Mouse (Mus musculus) cortical plate, adult 2 months (tissue): ENCODE measurements around the gene Lrrc43.

Experiments
- CTCF ChIP-seq: fragments of 200-500 bp; IDR thresholded peaks from 2 replicates; pipeline ENCODE4 v1.5.1; 2011; ENCODE audit warnings: mild to moderate bottlenecking, control low read depth, low read length; ENCODE audit not compliant: insufficient read depth; ENCODE audit errors: extremely low read depth
- POLR2A ChIP-seq: fragments of 200-500 bp; IDR thresholded peaks from 2 replicates; pipeline ENCODE4 v1.6.1; 2011; ENCODE audit warnings: mild to moderate bottlenecking, low read length, control low read depth; ENCODE audit not compliant: insufficient read depth; ENCODE audit errors: extremely low read depth

DNA sequence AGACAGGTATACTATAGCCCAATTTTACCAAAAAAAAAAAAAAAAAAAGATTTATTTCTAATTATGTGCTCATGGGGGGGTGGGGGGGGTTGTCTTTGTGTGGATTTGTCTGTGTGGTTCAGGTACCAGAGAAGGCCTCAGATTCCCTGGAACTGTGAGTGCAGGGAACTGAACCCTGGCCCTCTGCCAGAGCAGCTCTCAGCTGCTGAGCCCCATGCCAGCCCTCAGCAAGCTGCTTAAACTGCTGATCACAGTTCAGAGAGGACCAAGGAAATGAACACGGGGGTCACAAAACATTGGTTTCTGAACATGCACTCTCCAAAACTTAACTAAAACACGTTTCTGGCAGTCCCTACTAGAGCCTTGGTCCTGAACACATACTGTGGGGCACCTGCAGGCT is 67.3 kb downstream of the Lrrc43 start:
- TF ChIP-seq POLR2A (no peak), CTCF (no peak)
